Comparison of ENCODE assay signal across 15 mouse cellular contexts in the genomic region with DNA sequence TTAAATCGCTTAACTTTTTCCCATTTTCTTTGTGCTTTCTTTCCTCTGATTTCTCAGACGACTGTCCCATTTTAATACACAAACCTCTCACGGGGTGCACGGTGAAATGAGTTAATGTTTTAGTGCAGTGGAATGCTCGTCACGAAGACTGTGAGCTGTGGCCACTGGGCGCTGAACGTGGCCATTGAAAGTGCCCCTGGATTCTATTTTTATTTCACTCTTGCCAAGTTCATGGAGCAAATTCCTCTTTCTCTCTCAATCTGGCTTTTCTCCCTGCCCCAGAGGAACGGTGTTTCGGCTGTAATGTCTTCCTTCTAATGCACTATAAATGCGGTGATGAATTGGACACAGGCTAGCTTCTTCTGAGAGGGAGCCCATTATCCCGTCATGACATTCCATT. TPM values are rescaled to one million over a fixed set of nuclear protein-coding genes. Genes with fewer than 3 reads are reported as not detected.
"Had no signal": no experiment of that assay in that cellular context is flagged by ENCODE, and none has a peak within 500 bp of the region (broad histone marks: within the 10 kb centered on the region; RNA-seq: fewer than 3 reads in every experiment).

No protein-coding gene starts in this region.

- H3K9me3 ChIP-seq: intestine, embryonic 15.5 days; liver, embryonic 13.5 days; midbrain, embryonic 10.5 days; midbrain, embryonic 13.5 days had no signal

- H3K36me3 ChIP-seq: intestine, embryonic 15.5 days; liver, embryonic 13.5 days; midbrain, embryonic 10.5 days; midbrain, embryonic 13.5 days had no signal

- H3K4me1 ChIP-seq: liver, embryonic 13.5 days; megakaryocyte, embryonic 14.5 days; midbrain, embryonic 13.5 days had no signal

- DNase-seq: layer of hippocampus, postnatal 36 days; liver, embryonic 13.5 days; lung, embryonic 14.5 days; lung, postnatal 36 days; thymus, adult 18-20 months; thymus, postnatal 36 days had no signal

- H3K4me2 ChIP-seq: intestine, embryonic 15.5 days; liver, embryonic 13.5 days; lung, embryonic 14.5 days; midbrain, embryonic 13.5 days had no signal

- H3K27me3 ChIP-seq: intestine, embryonic 15.5 days; liver, embryonic 13.5 days had no signal

- H3K9ac ChIP-seq: intestine, embryonic 15.5 days; liver, embryonic 13.5 days; lung, embryonic 14.5 days; midbrain, embryonic 13.5 days had no signal

- H3K27ac ChIP-seq: intestine, embryonic 15.5 days; kidney, postnatal 0 days; left cerebral cortex, adult 2 months; liver, embryonic 13.5 days; midbrain, embryonic 10.5 days; midbrain, embryonic 13.5 days had no signal

- H3K4me3 ChIP-seq: intestine, embryonic 15.5 days; left cerebral cortex, adult 2 months; liver, embryonic 13.5 days; megakaryocyte, embryonic 14.5 days; midbrain, embryonic 10.5 days; midbrain, embryonic 13.5 days had no signal

- ATAC-seq: intestine, embryonic 15.5 days; lung, postnatal 0 days; midbrain, embryonic 13.5 days; midbrain, embryonic 16.5 days had no signal

RNA-seq across cellular contexts. Expression of a gene that starts 23.1 kb away (rescaled TPM):
- total RNA-seq: layer of hippocampus, postnatal 36 days; monocyte, adult 5-6 weeks had no signal
